Mouse (Mus musculus) kidney, postnatal 25 days (tissue): ENCODE data around the gene Pcbp4.

Experiments
- DNase-seq, 2 experiments: peaks; one replicate each; pipeline ENCODE4 v3.0.0; 2021; ENCODE audit warnings: mixed read lengths in 2 of 2

Pcbp4 gene

DNA sequence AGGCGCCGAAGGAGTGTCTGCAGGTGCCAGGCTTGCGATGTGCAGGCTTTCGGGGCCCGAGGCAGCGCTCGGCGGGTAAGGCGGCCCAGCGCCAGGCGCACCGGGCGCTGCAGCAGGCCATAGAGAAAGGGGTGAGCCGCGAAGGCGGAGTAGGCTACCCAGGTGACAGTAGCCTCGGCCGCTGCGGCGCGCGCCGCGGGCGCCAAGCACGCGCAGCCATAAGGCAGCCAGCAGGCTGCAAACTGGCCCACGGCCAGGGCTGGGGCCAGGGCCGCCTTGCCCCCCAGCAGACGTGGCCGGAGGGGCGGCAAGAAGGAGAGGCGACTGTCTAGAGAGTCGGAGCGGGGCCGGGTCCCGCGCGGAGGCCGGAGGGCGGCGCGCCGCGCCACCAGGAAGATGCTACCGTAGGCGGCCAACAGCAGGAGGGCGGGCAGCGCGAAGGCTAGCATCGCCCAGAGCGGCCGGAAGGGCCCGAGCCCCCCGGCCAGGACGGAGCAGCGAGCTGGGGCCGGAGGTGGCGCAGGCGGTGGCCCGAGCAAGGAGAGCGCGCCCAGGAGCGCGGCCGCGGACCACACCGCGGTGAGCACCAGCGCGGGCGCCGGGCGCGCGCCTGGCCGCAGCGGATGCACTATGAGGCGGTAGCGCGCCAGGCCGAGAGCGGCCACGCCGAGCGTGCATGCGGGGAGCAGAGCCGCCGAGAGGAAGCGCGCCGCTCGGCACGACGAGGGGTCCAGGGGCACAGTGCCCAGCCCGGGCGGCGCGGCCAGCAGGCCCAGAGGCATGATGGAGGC lies 11.9 kb downstream of the Pcbp4 start:
- peak; percentile 53 to 77 for DNase-seq

DNA sequence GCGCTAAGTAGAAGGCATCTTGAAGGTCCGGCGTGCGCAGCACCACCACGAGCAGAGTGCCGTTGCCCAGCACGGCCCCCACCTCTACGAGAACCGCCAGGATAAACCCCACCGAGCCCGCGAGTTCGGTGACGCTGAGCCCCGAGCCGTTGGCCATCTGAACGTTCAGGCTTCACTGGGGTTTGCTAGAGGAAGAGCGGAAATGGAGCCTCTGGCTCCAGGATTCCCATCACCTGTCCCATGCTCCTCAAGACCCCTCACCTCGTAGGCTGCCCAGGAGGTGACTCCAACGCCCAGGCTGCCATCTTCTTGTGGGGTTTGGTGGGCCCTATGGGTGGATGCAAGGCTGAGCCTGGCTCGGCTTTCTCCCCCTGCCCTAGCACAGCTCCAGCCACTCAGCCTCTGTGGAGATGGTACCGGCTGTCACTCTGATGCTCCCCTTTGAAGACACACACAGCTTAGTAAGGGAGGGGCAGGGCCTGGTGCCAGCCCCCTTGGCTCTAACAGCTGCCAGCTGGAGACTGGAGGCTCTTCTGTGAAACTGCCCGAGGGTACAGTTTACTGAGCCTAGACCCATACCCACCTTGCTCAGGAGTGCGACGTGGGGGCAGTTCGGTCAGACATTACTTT lies 12.6 kb downstream of the Pcbp4 start, which contains the start of gene Gpr62:
Gpr62 (minus strand) TSS at position 368 of the 630 bp plus-strand sequence.
- DNase-seq = no peak

- no peak for DNase-seq
Measured at GRCm38 (mm10) chr9:106466721-106467120, 13.6 kb downstream of the Pcbp4 start.

GRCm38 (mm10) chr9:106467746-106468145 lies 14.7 kb downstream of the Pcbp4 start:
- DNase-seq = no peak

DNA sequence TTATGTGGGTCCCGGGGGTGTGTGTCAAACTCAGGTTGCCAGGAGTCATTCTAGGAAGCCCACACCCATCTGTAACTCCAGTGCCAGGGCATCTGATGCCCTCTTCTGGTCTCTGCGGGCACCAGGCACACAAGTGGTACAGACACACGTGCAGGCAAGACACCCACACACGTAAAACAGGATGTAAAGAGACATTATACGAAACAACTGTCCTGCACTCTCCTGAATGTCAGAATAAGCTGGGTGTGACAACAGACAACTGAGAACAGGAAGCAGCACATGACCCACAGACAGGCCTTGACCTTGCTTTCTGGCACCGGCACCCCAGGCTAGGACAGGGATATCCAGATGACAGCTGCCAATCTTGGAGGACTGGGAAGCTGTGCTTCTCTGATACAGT lies 16.2 kb downstream of the Pcbp4 start:
- peak in 1 of 2 experiments; percentile 44 for DNase-seq

- DNase-seq = peak in 1 of 2 experiments; percentile 28
Measured at GRCm38 (mm10) chr9:106469776-106470175, 16.7 kb downstream of the Pcbp4 start.

- DNase-seq = peak in 1 of 2 experiments; percentile 61
Measured at GRCm38 (mm10) chr9:106470991-106471750, 18.1 kb downstream of the Pcbp4 start.

- DNase-seq = peak; percentile 77 to 87
Measured at GRCm38 (mm10) chr9:106471892-106472291, 18.8 kb downstream of the Pcbp4 start.

GRCm38 (mm10) chr9:106472321-106472720 lies 19.2 kb downstream of the Pcbp4 start:
- peak in 1 of 2 experiments; percentile 41 for DNase-seq

- DNase-seq = peak; percentile 48 to 89
Measured at GRCm38 (mm10) chr9:106473081-106473752, 20.1 kb downstream of the Pcbp4 start.

- no peak for DNase-seq
Measured at GRCm38 (mm10) chr9:106473753-106474105, 20.6 kb downstream of the Pcbp4 start.

GRCm38 (mm10) chr9:106474456-106474855 lies 21.4 kb downstream of the Pcbp4 start:
- DNase-seq = peak; percentile 70 to 86

- DNase-seq = peak in 1 of 2 experiments; percentile 70
Measured at GRCm38 (mm10) chr9:106475046-106475445, 22.0 kb downstream of the Pcbp4 start.

DNA sequence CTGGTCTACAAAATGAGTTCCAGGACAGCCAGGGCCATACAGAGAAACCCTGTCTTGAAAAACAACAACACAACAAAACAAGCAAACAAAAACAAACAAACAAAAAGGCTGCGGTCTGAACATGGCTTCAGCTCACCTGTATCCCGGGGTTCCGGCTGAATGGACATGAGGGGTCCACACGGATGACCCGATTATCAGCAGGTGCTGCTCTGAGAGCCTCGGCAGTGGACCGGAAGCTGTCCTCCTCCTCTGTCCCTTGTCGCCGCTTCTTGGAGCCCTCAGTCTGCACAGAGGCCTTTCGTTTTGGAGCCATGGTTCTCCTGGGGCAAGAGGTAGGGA lies 22.5 kb downstream of the Pcbp4 start, which contains the start of gene Rrp9:
Rrp9 (plus strand) TSS at position 301 of the 339 bp plus-strand sequence.
- peak in 1 of 2 experiments; percentile 45 for DNase-seq

- peak; percentile 66 to 77 for DNase-seq
Measured at GRCm38 (mm10) chr9:106476002-106476923, 23.2 kb downstream of the Pcbp4 start.

GRCm38 (mm10) chr9:106476924-106477484 lies 23.9 kb downstream of the Pcbp4 start, which contains the start of gene Parp3:
TSS of gene Parp3 (minus strand) at chr9:106476949.
- DNase-seq = peak; percentile 100

- no peak for DNase-seq
Measured at GRCm38 (mm10) chr9:106477649-106478048, 24.6 kb downstream of the Pcbp4 start.

DNA sequence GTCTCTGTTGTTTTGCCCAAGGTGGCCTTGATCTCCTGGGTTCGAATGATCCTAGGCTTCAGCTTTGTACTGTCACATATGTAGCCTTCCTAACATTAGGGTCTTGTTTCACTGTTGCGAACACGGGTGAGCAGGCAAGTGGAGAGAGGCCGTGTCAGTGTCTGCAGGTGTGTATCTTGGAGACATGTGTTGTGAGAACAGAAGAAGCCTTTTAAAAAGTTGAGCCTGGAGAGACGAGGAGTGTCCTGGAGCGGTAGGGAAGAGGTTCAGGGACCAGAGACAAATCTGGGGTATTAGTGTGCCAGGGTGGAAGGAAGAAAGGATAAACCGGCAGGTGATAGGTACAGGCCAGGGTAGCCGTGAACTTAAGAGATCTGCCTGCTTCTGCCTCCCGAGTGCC lies 25.0 kb downstream of the Pcbp4 start:
- peak in 1 of 2 experiments; percentile 22 for DNase-seq

GRCm38 (mm10) chr9:106480541-106480940 lies 27.4 kb downstream of the Pcbp4 start:
- DNase-seq = peak in 1 of 2 experiments; percentile 24

DNA sequence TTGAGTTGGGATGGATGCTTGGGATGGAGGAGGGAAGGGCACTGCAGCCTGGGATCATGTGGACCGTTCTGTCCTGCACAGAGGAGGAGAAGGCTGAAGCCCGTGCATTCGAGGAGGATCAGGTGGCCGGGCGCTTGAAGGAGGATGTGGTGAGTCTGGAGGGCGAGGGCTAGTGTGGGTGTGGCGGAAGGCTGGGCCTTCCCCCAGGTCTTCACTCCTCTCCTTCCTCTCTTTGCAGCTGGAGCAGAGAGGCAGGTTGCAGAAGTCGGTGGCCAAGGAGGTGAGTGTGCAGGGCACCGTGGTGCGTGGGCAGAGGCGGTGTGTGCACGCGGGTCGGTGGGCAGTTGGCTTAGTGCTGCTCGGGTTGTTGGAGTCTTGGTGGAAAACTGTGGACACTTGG lies 28.0 kb downstream of the Pcbp4 start:
- peak in 1 of 2 experiments; percentile 33 for DNase-seq

DNA sequence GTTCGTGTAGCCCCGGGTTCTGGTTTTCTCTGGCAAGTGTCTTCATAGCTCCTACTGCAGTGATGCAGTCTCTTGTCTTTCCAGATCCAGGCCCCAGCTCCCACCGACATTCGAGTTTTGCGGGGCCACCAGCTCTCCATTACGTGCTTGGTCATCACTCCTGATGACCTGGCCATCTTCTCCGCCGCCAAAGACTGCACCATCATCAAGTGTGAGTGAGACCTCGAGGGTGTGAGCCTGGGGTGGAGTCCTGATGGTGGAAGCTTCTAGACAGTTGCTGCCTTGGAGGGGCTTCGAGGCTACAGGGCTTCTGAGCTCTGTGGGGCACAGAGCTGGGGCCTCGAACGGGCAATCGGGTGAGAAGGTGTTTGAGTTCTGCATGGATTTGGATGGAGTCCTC lies 28.6 kb downstream of the Pcbp4 start:
- peak in 1 of 2 experiments; percentile 26 for DNase-seq
